Mouse (Mus musculus): Measurements from ENCODE around the gene Zfp865. TPM values are rescaled to one million over a fixed set of nuclear protein-coding genes. Genes with fewer than 3 reads are reported as not detected.

The Zfp865 gene
- total and polyA plus RNA-seq, 3 experiments = 4.0 to 21.0 (median 12.3) TPM

- no peak for DNase-seq (ENCODE audit: extremely low read depth)
- in situ Hi-C loops (cut with MboI; ENCODE audit: low pct_ligation_motif_present, low pct_unique_long_range_greater_than_20kb, low sequenced_read_pairs) = loop anchor here (5.0 kb wide), 1 partner anchor 62 kb away; the partner anchor contains the start of gene Rasl2-9
- Histone ChIP-seq H3K9ac (ENCODE audit: insufficient read depth, low read depth) (no peak overlapping the region), H3K27ac (ENCODE audit: insufficient read depth, low read depth) (no peak overlapping the region), H3K36me3 (replicated peaks in 1 of 2; ENCODE audit: control insufficient read depth in 1 of 2, insufficient read depth in 1 of 2, low read length in 1 of 2) (peaks cover 42 to 55% of the 10 kb centered on the region in 2 experiments), H3K9me3 (replicated peaks; ENCODE audit: low read length) (no peaks in the 10 kb centered on the region), H3K4me1 (ENCODE audit: control insufficient read depth in 1 of 2, insufficient read depth in 2 of 2) (peaks cover 2 to 34% of the 10 kb centered on the region in 2 experiments), H3K79me2 (replicated peaks; ENCODE audit: control insufficient read depth, extremely low read depth, insufficient read depth, poor library complexity, severe bottlenecking) (peaks cover 72% of the 10 kb centered on the region), H3K27me3 (replicated peaks) (no peaks in the 10 kb centered on the region), H3K4me3 (replicated peaks in 1 of 3; ENCODE audit: low read depth in 2 of 3, low read length in 2 of 3, poor library complexity in 1 of 3) (no peak overlapping the region), H3K4me2 (ENCODE audit: insufficient read depth, low read depth, poor library complexity, severe bottlenecking) (peak overlapping the region; percentile 80)
- dilution Hi-C loops (cut with MboI; ENCODE audit: extremely low pct_ligation_motif_present, extremely low pct_unique_long_range_greater_than_20kb, low sequenced_read_pairs) = no loop called here
- TF ChIP-seq NRF1 (IDR thresholded peaks at IDR 0.05; ENCODE audit: low read depth, low read length) (no peak), UBTF (IDR thresholded peaks at IDR 0.05; ENCODE audit: low read depth, low read length) (no peak), CHD1 (IDR thresholded peaks at IDR 0.05; ENCODE audit: low read depth, low read length) (no peak), ZC3H11A (IDR thresholded peaks at IDR 0.05; ENCODE audit: low read depth, low read length) (no peak), SMC3 (IDR thresholded peaks at IDR 0.05; ENCODE audit: low read depth, low read length) (no peak), MXI1 (IDR thresholded peaks at IDR 0.05; ENCODE audit: low read depth, low read length) (no peak), POLR2AphosphoS2 (IDR thresholded peaks at IDR 0.05; ENCODE audit: low read depth, low read length) (no peak), TCF12 (IDR thresholded peaks at IDR 0.05; ENCODE audit: low read depth, low read length) (no peak), CTCF (conservative IDR thresholded peaks at IDR 0.05 in 1 of 2, IDR thresholded peaks at IDR 0.05 in 1 of 2; ENCODE audit: low read depth in 2 of 2, low read length in 2 of 2) (no peak), USF1 (IDR thresholded peaks at IDR 0.05; ENCODE audit: low read depth, low read length) (no peak), MEF2A (IDR thresholded peaks at IDR 0.05; ENCODE audit: borderline replicate concordance, low read depth, low read length) (no peak), ZNF384 (IDR thresholded peaks at IDR 0.05; ENCODE audit: low read depth, low read length) (no peak), JUND (conservative IDR thresholded peaks at IDR 0.05; ENCODE audit: low read depth, low read length) (no peak), CHD2 (IDR thresholded peaks at IDR 0.05; ENCODE audit: low read length) (no peak), ETS1 (conservative IDR thresholded peaks at IDR 0.05; ENCODE audit: low read depth, low read length) (no peak), NELFE (IDR thresholded peaks at IDR 0.05; ENCODE audit: low read depth, low read length) (no peak), SIN3A (IDR thresholded peaks at IDR 0.05; ENCODE audit: low read length) (no peak), MAZ (IDR thresholded peaks at IDR 0.05; ENCODE audit: low read depth, low read length) (no peak), RCOR1 (conservative IDR thresholded peaks at IDR 0.05; ENCODE audit: low read depth, low read length) (no peak)
These were observed 44.7 kb downstream of the Zfp865 start for GRCm38 (mm10) chr7:5064886-5065285.

DNA sequence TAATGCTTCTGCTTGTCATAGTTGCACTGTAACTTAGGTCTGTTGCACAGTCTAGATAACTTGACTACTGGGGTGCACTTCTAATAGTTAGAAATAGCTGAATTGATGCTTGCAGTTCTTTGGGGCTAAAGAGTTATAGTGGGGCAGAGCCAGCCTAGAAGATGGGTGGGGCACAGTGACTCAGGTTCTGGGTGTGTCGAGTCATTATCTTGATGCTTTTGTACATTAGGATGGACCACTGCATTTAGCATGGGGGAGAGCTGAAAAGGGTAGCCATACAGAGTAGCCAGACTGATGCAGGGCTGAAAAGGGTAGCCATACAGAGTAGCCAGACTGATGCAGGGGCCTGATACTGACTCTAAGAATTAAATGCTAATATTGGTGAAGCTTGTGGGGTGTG, 53.4 kb downstream of the Zfp865 start:
- peaks cover 0 to 22% of the 10 kb centered on the region in 2 experiments; a peak in 2 of 4 replicates for H3K4me1 ChIP-seq (ENCODE audit: control insufficient read depth in 1 of 2, insufficient read depth in 2 of 2)
- no peak for TF ChIP-seq IRF4 (IDR thresholded peaks at IDR 0.05; ENCODE audit: low read depth, low read length)
- no peak for TF ChIP-seq PAX5 (IDR thresholded peaks at IDR 0.05; ENCODE audit: low read length)
- TF ChIP-seq MEF2A (IDR thresholded peaks at IDR 0.05; ENCODE audit: borderline replicate concordance, low read depth, low read length) = no peak
- no peak for TF ChIP-seq TBP (conservative IDR thresholded peaks at IDR 0.05; ENCODE audit: low read depth, low read length)
- no peak for TF ChIP-seq KAT2A (IDR thresholded peaks at IDR 0.05; ENCODE audit: insufficient replicate concordance, low read length)
- no peak for TF ChIP-seq NELFE (IDR thresholded peaks at IDR 0.05; ENCODE audit: low read depth, low read length)
- TF ChIP-seq SIN3A (IDR thresholded peaks at IDR 0.05; ENCODE audit: low read length) = no peak
- TF ChIP-seq ELF1 (IDR thresholded peaks at IDR 0.05; ENCODE audit: low read depth, low read length) = no peak
- TF ChIP-seq RCOR1 (conservative IDR thresholded peaks at IDR 0.05; ENCODE audit: low read depth, low read length) = no peak
- no peak overlapping the region for H3K9ac ChIP-seq (ENCODE audit: insufficient read depth, low read depth)
- H3K4me3 ChIP-seq (replicated peaks in 1 of 3; ENCODE audit: low read depth in 2 of 3, low read length in 2 of 3, poor library complexity in 1 of 3) = no peak overlapping the region
- H3K36me3 ChIP-seq (replicated peaks in 1 of 2; ENCODE audit: control insufficient read depth in 1 of 2, insufficient read depth in 1 of 2, low read length in 1 of 2) = peaks cover 92 to 97% of the 10 kb centered on the region in 2 experiments
- H3K9me3 ChIP-seq (replicated peaks; ENCODE audit: low read length) = no peaks in the 10 kb centered on the region
- DNase-seq (ENCODE audit: extremely low read depth) = no peak
- in situ Hi-C loops (cut with MboI; ENCODE audit: low pct_ligation_motif_present, low pct_unique_long_range_greater_than_20kb, low sequenced_read_pairs) = no loop called here
- dilution Hi-C loops (cut with MboI; ENCODE audit: extremely low pct_ligation_motif_present, extremely low pct_unique_long_range_greater_than_20kb, low sequenced_read_pairs) = no loop called here
- no peaks in the 10 kb centered on the region for H3K27me3 ChIP-seq (replicated peaks)
- peaks cover 82% of the 10 kb centered on the region for H3K79me2 ChIP-seq (replicated peaks; ENCODE audit: control insufficient read depth, extremely low read depth, insufficient read depth, poor library complexity, severe bottlenecking)
- H3K4me2 ChIP-seq (ENCODE audit: insufficient read depth, low read depth, poor library complexity, severe bottlenecking) = no peak overlapping the region
- H3K27ac ChIP-seq (ENCODE audit: insufficient read depth, low read depth) = no peak overlapping the region
